Mouse (Mus musculus): ENCODE results near the gene Tex35.

Gene Tex35

DNA sequence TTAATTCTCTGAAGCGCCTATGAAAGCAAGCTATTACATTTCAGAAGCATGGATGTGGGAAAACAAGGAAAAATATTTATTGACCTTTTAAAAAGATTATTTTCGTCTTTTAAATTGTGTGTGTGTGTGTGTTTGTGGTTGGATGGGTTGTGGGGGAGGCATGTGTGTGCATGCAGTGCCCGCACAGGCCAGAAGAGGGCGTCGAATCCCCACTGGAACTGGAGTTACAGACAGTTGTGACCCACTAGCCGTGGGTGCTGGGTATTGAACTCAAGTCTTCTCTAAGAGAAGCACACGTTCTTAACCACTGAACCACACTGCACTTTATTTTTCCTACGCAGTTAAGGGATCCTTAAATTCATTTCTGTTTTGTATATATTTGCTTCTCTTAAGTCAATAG, 26.5 kb downstream of the Tex35 start:
- DNase-seq (ENCODE audit: extremely low read depth, low read depth, low spot score): no peak

GRCm38 (mm10) chr1:157081076-157081804, 27.2 kb downstream of the Tex35 start:
- DNase-seq (ENCODE audit: extremely low read depth, low read depth, low spot score): no peak

GRCm38 (mm10) chr1:157080071-157080470, 28.4 kb downstream of the Tex35 start:
- no peak for DNase-seq (ENCODE audit: extremely low read depth, low read depth, low spot score)

- no peak for DNase-seq (ENCODE audit: extremely low read depth, low read depth, low spot score)
These were observed 29.0 kb downstream of the Tex35 start for GRCm38 (mm10) chr1:157079384-157080025.

DNA sequence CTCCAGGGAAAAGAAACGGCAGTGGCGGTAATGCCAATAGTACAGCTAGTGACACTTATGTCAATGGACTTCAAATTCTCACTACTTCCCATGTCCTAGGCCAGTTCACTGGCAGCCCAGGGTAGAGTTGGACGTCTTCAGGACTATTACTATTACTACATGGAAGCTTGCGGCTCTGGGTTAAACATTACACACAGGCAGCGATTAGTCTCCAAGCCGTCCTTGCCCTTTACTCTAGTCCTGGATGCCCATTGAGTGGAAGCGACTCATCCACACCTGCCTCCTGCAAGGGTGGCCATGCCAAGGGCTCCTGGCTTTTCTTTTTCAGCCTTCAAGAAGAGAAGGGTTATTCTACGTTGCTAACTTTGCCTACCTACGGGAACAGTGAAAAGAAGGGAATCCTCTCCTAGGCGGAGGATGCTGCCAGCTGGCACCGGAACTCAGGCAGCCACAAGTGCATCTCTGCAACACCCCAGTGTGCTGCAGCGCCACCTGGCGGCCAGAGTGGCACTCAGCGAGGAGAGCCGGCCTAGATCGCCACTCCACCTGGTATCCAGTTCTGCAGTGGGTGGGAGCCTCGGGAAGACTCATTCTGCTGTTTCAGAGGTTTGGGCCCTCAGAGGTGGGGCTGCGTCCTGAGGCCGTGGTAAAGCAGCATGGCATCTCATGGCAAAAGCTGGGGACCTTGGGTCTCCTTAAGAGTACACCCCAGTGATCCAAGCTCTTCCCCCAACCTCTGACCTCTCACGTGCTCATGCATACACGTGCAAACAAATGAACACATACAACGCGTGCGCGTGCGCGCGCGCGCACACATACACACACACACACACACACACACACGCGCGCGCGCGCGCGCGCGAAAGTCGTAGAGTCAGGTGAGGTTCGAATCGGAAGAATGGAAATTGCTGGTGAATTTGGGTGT, 31.4 kb downstream of the Tex35 start:
- no peak for DNase-seq (ENCODE audit: extremely low read depth, low read depth, low spot score)

DNA sequence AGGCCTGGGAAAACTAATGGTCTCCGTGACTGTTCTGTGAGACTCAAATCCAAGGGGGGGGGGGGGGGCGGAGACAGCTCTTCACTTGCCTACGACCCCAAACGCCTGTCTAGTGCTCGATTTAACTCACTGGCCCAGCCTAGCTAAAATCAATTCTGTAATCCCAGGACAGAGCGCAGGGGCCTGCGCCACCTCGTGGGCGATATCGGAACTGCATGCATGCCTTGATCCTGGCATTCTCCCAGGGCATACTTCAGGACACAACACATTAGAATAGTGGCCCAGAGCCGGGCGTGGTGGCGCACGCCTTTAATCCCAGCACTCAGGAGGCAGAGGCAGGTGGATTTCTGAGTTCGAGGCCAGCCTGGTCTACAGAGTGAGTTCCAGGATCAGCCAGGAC, 32.2 kb downstream of the Tex35 start:
- DNase-seq (ENCODE audit: extremely low read depth, low read depth, low spot score): no peak

- no peak for DNase-seq (ENCODE audit: extremely low read depth, low read depth, low spot score)
These were observed 33.5 kb downstream of the Tex35 start for GRCm38 (mm10) chr1:157074937-157075336.

- DNase-seq (ENCODE audit: extremely low read depth, low read depth, low spot score): no peak
These were observed 34.1 kb downstream of the Tex35 start for GRCm38 (mm10) chr1:157074371-157074770.

GRCm38 (mm10) chr1:157073592-157073991, 34.9 kb downstream of the Tex35 start:
- no peak for DNase-seq (ENCODE audit: extremely low read depth, low read depth, low spot score)

- DNase-seq (ENCODE audit: extremely low read depth, low read depth, low spot score): no peak
These were observed 39.2 kb downstream of the Tex35 start for GRCm38 (mm10) chr1:157069181-157069828.

DNA sequence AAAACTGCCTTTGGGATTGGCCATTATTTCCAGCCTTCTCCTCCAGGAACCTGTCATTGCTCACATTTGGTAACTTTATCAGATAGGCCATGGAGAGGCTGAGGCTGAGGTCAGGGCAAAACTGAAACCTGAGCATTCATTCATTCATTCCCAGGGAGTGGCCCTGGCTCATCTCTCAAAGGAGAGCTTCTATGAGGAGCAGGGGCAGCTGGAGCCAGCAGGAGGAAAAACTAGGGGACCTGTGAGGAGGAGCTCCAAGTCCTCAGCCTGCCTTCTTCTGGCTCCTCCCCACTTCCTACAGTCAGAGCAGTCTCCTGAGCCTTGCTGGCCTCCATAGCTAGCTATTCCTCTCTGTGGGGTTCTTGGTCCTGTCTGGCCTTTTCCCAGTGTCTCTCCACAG, 40.2 kb downstream of the Tex35 start:
- no peak for DNase-seq (ENCODE audit: extremely low read depth, low read depth, low spot score)

DNA sequence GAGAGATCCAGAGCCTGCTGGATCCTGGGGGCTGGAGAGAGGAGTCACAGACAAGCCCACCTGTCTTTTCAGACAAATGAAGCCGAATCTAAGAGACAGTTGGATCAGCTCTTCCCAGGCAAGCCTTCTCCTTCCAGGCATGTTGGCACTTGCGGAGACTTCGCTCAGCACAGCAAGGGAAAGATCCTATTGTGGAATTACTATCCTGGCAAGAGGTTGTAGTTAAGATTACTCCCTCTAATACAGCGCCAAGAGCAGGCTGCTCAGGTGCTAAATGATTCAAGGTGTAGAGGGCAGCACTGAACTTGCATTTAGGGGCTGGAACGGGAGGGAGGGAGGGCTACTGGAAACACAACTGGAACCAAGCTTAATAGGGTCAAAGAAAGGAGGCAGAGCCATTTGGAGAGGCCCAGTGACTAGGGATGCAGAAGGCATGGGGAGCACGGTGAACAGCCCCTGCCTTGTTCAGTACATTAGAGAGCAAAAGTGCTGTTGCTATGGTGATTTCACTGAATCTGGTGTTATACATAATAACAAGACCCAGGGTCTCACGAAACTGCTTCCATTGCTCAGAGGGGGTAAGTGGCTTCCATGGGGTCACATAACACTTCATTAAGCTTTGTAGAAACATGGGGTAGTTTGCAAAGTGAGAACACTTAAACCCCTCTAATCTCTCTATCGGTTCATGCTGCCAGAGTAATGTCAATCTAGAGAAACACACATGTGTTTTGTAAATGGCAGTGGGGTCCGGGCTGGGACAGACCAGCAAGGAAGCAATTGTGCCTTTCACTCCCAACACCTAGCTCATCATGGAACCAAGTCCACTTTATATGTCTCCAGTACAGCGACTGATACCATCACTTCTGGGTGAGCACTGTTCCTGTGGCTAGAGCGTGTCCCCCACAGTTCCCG, 42.4 kb downstream of the Tex35 start:
- DNase-seq (ENCODE audit: extremely low read depth, low read depth, low spot score): peak; percentile 86

- DNase-seq (ENCODE audit: extremely low read depth, low read depth, low spot score): no peak
These were observed 45.0 kb downstream of the Tex35 start for GRCm38 (mm10) chr1:157063318-157064115.

GRCm38 (mm10) chr1:157062445-157062825, 46.0 kb downstream of the Tex35 start:
- no peak for DNase-seq (ENCODE audit: extremely low read depth, low read depth, low spot score)

- DNase-seq (ENCODE audit: extremely low read depth, low read depth, low spot score): no peak
These were observed 46.6 kb downstream of the Tex35 start for GRCm38 (mm10) chr1:157061800-157062444.

GRCm38 (mm10) chr1:157061170-157061569, 47.3 kb downstream of the Tex35 start:
- DNase-seq (ENCODE audit: extremely low read depth, low read depth, low spot score): no peak

DNA sequence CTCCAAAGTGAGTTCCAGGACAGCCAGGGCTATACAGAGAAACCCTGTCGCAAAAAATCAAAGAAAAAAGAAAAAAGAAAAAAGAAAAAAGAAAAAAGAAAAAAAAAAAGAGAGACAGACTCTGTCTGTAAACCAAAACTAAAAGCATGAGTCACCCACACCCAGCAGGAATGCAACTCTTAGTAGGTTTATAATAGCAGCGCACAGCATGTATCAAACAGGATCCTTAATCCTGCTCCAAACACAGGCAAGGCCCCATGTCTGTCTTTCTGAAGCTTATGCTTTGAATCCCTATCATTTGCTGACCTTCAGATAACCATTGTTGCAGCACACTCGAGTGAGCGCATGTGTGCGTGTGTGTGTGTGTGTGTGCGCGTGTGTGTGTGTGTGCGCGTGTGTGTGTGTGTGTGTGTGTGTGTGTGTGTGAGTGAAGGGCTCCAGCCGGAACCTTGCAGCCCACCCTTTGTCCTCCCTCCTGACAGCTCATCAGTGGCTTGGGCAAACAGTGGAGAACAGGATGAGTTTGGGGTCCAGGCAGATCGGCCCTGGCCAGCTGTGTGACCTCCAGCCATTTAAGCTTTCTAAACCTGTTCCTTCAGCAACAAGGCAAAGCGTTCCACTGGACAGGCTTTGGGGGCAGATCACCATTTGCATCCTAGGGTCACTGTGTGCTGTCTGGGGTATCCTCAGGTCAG, 47.9 kb downstream of the Tex35 start:
- DNase-seq (ENCODE audit: extremely low read depth, low read depth, low spot score): no peak

DNA sequence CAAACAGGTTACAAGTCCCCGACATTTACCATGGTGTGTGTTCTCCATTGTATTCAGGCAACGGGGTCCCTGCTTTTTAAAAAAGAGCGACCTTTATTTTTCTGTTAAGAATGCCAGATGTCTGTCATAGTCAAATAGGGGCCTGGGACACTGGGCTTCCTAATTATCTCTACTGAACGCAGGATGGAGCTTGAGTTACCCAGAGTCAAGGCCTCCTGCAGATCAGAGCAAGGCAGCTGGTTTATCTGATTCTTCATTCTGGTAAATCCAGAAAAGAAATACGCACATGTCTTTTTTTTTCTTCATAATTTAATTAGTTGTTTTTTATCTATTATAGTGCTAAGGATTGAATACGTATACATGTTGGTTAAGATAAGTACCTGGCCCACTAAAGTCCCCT, 52.6 kb downstream of the Tex35 start:
- no peak for DNase-seq (ENCODE audit: extremely low read depth, low read depth, low spot score)
